Mouse (Mus musculus) spleen, embryonic (tissue): ENCODE data around the gene Irgc1.

Experiments used
- CTCF ChIA-PET: fragments of 350-600 bp; sonication (Branson Sonifier 250); formaldehyde crosslinking; loops from one replicate; lab custom pipeline; 2022; lab: Charles Lee

Irgc1 gene

DNA sequence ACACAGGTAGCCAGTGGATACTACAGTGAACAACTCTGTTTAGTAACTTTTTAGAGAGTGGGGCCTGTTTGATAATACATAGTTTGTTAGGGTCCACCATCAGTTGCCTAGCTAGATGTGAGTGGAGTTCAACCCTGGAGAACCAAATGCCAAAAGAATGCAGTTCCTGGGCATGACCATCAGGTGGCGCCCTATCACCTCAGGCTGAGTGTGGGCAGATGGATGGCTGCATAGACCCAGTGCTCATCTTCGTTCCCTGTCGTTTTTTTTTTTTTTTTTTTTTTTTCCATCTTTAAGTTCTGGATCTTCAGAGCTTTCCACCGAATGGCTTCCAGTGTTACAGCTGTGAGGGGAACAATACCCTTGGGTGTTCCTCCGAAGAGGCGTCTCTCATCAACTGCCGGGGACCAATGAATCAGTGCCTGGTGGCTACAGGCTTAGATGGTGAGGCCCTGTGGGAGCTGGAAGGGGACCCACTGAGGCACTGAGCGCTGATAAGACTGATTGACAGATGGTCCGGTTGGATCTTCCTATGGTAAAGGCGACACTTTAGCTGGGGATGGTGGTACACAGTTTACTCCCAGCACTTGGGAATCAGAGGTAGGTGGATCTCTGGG is 21.9 kb upstream of the Irgc1 start:
- CTCF ChIA-PET = interaction anchor here (0.5 to 3.9 kb wide), 8 partner anchors 12 to 74 kb away, joined by 3 to 24 read pairs (median 7); partner anchors contain the start of genes Irgc1 and Plaur

- CTCF ChIA-PET = interaction anchor here (0.6 to 3.9 kb wide), 5 partner anchors 20 to 169 kb away, joined by 3 to 24 read pairs (median 5); partner anchors contain the start of gene Irgc1
Measured at GRCm38 (mm10) chr7:24472937-24473336, 20.8 kb upstream of the Irgc1 start.

GRCm38 (mm10) chr7:24472442-24472841 is 20.3 kb upstream of the Irgc1 start:
- CTCF ChIA-PET = interaction anchor here (0.6 to 3.9 kb wide), 4 partner anchors 25 to 170 kb away, joined by 3 to 24 read pairs (median 8); no protein-coding TSS in a partner anchor

DNA sequence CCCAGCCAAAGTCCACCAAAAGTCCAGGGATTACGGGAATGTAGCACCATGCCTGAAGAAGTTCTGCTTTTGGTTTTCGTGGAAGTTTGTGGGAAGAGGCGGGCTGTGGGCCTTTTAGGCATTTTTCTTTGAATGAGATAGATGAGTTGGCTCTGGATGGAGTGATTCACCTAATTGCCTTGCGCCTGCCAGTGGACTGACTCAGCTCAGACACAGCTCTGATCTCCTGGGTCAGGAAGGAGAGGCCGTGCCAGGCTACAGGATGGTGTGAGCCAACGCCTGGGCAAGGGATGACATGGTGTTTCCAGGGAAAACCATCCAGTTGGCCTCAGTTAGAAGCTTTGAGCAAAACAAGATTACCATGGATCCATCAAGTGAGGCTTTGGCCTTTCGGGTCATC is 18.3 kb upstream of the Irgc1 start:
- CTCF ChIA-PET = interaction anchor here (1.4 kb wide), 1 partner anchor 18 kb away, joined by 3 read pairs; the partner anchor contains the start of gene Irgc1

DNA sequence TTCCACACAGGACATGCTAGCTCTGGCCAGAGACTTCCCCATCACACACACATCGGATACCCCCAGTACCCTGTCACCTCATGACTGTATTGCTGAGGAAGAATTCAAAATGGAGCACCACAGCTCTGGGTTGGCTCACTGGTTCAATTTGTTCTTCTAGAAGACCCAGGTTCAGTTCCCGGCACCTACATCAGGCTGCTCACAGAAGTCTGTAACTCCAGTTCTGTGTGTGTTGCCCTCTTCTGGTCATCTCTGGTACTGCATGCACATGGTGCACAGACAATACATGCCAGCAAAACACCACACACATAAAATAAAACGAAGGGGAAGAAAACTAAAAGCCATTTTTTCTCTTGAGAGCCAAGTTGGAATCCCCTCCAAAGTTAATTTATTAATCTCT is 17.0 kb upstream of the Irgc1 start:
- CTCF ChIA-PET = interaction anchor here (1.0 to 1.7 kb wide), 3 partner anchors 9 to 45 kb away, joined by 3 to 5 read pairs (median 3); partner anchors contain the start of gene Irgc1

- CTCF ChIA-PET = interaction anchor here (0.5 to 1.7 kb wide), 8 partner anchors 8 to 789 kb away, joined by 3 to 7 read pairs (median 3); partner anchors contain the start of gene Irgc1
Measured at GRCm38 (mm10) chr7:24467886-24468285, 15.8 kb upstream of the Irgc1 start.

GRCm38 (mm10) chr7:24466835-24467234 is 14.7 kb upstream of the Irgc1 start:
- CTCF ChIA-PET = interaction anchor here (1.2 to 1.7 kb wide), 2 partner anchors 25 to 35 kb away, joined by 3 to 8 read pairs; no protein-coding TSS in a partner anchor

GRCm38 (mm10) chr7:24462388-24463319 is 10.6 kb upstream of the Irgc1 start, which contains the start of gene Plaur:
Gene Plaur, plus strand, starts transcription at chr7:24462484.
- CTCF ChIA-PET = interaction anchor here (0.6 to 1.6 kb wide), 7 partner anchors 11 to 196 kb away, joined by 3 to 15 read pairs (median 4); no protein-coding TSS in a partner anchor

DNA sequence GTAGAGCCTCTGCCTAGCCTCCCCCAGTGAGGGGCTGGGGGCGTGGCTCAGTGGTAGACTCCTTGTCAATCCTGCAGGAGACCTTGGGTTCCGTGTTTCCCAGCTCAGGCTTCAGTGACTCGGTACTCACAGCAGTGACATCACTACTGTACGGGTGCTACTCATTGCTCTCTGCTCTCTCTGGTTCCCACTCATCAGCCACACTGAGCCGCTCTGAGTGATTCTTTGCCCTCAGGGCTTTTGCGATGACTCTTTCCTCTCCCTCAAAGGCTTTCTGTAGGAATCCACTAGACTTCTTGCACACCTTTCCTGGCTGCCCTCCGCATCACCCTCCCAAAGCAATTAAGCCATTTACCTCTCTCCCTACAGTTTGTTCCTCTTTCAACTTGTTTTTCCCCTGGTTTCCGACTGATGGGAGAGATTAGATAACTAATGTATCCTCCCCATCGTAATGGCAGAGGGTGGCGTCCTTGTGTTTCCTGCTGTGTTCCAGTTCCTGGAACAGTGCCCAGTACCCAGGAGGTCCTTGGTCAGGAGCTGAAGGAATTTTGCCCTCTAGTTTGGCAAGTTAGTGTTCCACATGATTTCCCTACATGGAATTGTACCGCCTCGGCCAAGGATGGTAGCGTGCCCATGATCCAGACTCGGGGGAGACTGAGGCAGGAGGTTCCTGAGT is 9.4 kb upstream of the Irgc1 start:
- CTCF ChIA-PET = interaction anchor here (0.6 to 1.8 kb wide), 5 partner anchors 12 to 46 kb away, joined by 3 to 15 read pairs (median 4); no protein-coding TSS in a partner anchor

DNA sequence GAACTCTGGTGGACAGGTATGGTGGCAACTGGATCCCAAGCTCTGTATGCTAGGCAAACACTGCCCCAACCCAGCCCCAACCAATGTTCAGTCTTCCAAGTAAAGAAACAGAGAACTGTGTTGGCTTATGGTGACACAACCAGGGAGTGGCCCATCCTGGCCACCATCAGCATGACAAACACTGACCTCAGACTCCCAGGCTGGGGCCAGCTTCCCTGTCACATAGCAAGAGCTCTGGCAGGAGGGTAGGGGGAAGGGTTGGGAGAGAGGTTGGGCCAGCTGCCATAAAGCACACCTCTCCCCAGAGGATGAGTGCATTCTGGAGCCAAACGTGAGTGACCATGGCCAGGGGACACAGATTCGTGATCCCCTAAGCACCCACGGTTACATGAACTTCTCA is 7.7 kb upstream of the Irgc1 start:
- CTCF ChIA-PET = interaction anchor here (1.0 to 1.4 kb wide), 2 partner anchors 9 kb away, joined by 3 to 6 read pairs; no protein-coding TSS in a partner anchor

DNA sequence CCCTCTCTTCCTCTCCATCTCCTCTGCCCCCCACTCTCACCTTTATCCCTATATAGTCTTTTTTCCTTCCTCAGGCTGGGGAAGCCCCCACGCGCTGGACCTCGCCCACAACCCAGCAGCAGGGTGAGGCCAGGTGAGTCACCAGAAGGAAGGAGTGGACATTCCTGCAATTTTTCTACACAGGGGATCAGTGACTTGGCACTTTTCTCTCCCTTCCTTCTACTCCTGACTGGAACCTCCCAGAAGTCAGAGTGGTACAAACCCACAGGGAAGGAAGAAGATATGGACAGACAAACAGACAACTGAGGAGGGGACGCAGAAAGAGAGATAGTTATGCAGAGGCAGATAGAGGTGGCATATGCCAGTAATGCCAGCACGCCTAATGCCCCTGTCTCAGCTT is 7.3 kb upstream of the Irgc1 start:
- CTCF ChIA-PET = interaction anchor here (0.6 to 1.4 kb wide), 3 partner anchors 8 to 15 kb away, joined by 3 to 6 read pairs (median 3); no protein-coding TSS in a partner anchor

DNA sequence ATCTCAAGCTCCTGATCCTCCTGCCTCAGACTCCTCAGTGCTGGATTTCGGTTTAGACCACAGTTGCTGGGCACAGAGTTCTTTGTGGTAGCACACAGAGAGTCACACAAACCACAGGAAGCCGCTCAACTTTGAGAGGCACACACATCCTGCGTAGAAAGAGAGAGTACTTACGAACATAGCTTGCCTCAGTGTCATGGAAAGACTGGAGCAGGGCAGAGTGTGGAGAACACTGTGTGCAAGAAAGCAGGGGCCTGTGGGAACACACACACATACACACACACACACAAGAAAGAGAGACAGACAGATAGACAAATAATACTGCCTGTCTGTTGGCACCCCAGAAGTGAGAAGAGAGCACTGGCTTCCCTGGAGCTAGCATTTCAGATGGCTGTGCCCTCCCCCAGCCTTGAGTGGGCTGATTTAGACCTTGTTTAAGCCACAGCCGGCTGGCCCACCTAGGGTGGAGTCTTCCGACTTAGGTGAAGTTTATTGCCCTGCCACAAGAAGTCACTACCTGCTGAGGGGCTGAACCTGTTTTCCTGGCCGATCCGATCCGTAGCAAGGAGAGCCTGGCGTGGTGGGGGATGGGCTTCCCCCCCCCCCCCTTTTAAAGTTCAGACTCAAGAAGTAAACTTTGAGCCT is 5.8 kb upstream of the Irgc1 start:
- CTCF ChIA-PET = interaction anchor here (0.7 to 1.5 kb wide), 5 partner anchors 10 to 44 kb away, joined by 3 to 13 read pairs (median 8); no protein-coding TSS in a partner anchor

DNA sequence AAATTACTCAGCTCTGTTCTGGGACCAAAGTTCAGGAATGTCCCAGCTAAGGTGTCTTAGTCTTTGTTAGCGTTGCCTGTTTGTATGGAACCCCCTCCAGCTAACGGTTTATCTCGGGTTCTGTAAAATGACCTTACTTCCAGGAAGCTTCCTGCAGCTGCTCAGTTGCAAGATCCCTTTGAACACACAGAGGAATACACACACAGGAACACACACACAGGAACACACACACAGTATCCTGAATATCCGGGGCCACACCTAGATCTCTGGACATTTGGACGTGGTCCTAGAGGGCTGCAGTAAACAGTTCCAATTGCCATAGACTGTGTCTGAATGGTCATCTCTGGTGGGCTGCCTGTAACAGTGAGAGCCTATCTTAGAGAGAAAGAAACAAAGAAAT is 3.6 kb upstream of the Irgc1 start:
- CTCF ChIA-PET = interaction anchor here (0.7 to 1.0 kb wide), 2 partner anchors 14 to 21 kb away, joined by 3 to 12 read pairs; no protein-coding TSS in a partner anchor

- CTCF ChIA-PET = interaction anchor here (0.6 to 1.1 kb wide), 2 partner anchors 135 to 190 kb away, joined by 3 to 4 read pairs; no protein-coding TSS in a partner anchor
Measured at GRCm38 (mm10) chr7:24454199-24454598, 2.1 kb upstream of the Irgc1 start.

DNA sequence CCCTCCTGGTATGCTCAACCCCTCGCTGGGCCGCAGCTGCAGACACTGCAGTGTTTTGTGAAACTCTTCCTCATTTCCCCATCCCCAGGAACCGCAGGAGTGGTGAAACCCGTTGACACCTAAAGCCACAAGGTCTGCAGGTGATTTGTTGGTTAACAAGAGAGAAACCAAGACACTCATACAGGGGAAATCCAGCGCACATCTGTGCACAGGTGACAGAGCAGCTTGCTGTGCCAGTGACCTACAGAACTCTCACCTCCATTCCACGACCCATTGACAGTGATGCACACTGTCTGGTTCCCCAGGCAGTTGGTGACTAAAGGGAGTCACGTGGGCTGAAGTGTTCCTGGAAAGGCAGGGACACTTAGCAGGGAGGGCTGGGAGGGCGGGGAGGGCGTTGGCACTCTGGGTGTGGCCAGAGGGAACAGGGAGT is 1.5 kb downstream of the Irgc1 start:
- CTCF ChIA-PET = interaction anchor here (0.5 to 1.8 kb wide), 3 partner anchors 9 to 56 kb away, joined by 3 to 6 read pairs (median 4); partner anchors contain the start of genes Plaur and Zfp428

GRCm38 (mm10) chr7:24448782-24449517 is 3.1 kb downstream of the Irgc1 start:
- CTCF ChIA-PET = interaction anchor here (0.7 to 3.1 kb wide), 3 partner anchors 9 to 24 kb away, joined by 13 to 25 read pairs (median 24); partner anchors contain the start of gene Plaur

GRCm38 (mm10) chr7:24446697-24447340 is 5.3 kb downstream of the Irgc1 start:
- CTCF ChIA-PET = interaction anchor here (0.5 to 3.1 kb wide), 3 partner anchors 11 to 40 kb away, joined by 8 to 24 read pairs (median 11); no protein-coding TSS in a partner anchor

DNA sequence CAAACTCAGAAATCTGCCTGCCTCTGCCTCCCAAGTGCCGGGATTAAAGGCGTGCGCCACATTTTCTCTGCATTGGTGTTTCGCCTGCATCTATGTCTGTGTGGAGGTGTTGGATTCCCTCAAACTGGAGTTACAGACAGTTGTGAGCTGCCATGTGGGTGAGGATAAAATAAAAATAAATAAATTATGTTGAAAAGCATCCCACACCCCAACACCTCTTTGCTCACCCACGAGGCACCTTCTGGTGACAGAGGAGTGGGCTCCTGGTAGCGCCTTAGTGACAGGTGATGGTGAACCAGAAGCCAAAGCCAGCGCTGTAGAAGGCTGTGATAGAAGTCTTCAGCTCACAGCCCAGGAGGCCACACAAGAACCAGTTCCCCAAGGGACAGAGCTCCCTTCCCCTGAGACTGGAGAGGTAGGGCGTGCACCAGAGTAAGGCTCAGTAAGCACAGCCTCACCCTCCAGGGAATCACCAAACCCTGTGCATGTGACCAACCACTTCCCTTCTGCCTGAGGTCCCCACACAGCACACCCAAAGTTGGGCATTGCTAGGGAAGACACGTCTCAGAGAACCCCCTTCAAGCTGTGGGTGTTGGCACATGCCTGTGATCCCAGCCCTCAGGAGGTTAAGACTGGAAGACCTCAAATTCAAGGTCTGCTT is 6.7 kb downstream of the Irgc1 start:
- CTCF ChIA-PET = interaction anchor here (1.2 to 2.8 kb wide), 2 partner anchors 12 to 156 kb away, joined by 3 to 11 read pairs; no protein-coding TSS in a partner anchor
